Mouse (Mus musculus) midbrain, embryonic 13.5 days (tissue): ENCODE measurements around the gene Napsa. TPM values are rescaled to one million over a fixed set of nuclear protein-coding genes. Genes with fewer than 3 reads are reported as not detected.

ENCODE experiments used
- ATAC-seq: fragments of 200-750 bp; cut with Nextera tagmentation; 2 replicates; pipeline ENCODE4 v1.8.0; 2017; ENCODE audit warnings: mild to moderate bottlenecking, moderate TSS enrichment, moderate library complexity
- H3K27ac ChIP-seq: fragments of 300-500 bp; sonication (generic); 2 replicates; pipeline ENCODE4 v1.5.1; 2015; ENCODE audit warnings: inconsistent platforms, mild to moderate bottlenecking, moderate library complexity
- H3K27me3 ChIP-seq: fragments of 300-500 bp; sonication (generic); 2 replicates; pipeline ENCODE4 v1.6.1; 2015; ENCODE audit warnings: mild to moderate bottlenecking, inconsistent platforms
- H3K36me3 ChIP-seq: fragments of 300-500 bp; sonication (generic); 2 replicates; pipeline ENCODE4 v1.6.1; 2015; ENCODE audit warnings: mild to moderate bottlenecking, inconsistent platforms
- H3K4me1 ChIP-seq: fragments of 300-500 bp; sonication (generic); replicated peaks from 2 replicates; pipeline ENCODE4 v1.6.1; 2015; ENCODE audit warnings: inconsistent platforms
- H3K4me2 ChIP-seq: fragments of 300-500 bp; sonication (generic); replicated peaks from 2 replicates; pipeline ENCODE4 v1.6.1; 2015; ENCODE audit warnings: moderate library complexity, mild to moderate bottlenecking, inconsistent platforms
- H3K4me3 ChIP-seq: fragments of 300-500 bp; sonication (generic); replicated peaks from 2 replicates; pipeline ENCODE4 v1.5.1; 2015; ENCODE audit warnings: mild to moderate bottlenecking, inconsistent platforms
- H3K9ac ChIP-seq: fragments of 300-500 bp; sonication (generic); replicated peaks from 2 replicates; pipeline ENCODE4 v1.6.1; 2015; ENCODE audit warnings: mild to moderate bottlenecking, inconsistent platforms
- H3K9me3 ChIP-seq: fragments of 300-500 bp; sonication (generic); 2 replicates; pipeline ENCODE4 v1.6.1; 2016; ENCODE audit warnings: mild to moderate bottlenecking, inconsistent platforms
- WGBS: fragments of 180-500 bp; shearing (Covaris S2); methylation state at CpG from one replicate; pipeline ENCODE4 v1.1.7; 2015; 5-methylcytosine and 5-hydroxymethylcytosine counted together
- polyA plus RNA-seq: library from polyadenylated mRNA; unstranded; fragments of >200 nt; fragmentation: Nextera tagmentation; extraction: Ambion mirVana; gene quantifications from 2 replicates; pipeline ENCODE4 v1.2.1, GENCODE M21; 2015

The Napsa gene
- polyA plus RNA-seq, 1 experiment from 2014 or later, result 1.3 TPM

DNA sequence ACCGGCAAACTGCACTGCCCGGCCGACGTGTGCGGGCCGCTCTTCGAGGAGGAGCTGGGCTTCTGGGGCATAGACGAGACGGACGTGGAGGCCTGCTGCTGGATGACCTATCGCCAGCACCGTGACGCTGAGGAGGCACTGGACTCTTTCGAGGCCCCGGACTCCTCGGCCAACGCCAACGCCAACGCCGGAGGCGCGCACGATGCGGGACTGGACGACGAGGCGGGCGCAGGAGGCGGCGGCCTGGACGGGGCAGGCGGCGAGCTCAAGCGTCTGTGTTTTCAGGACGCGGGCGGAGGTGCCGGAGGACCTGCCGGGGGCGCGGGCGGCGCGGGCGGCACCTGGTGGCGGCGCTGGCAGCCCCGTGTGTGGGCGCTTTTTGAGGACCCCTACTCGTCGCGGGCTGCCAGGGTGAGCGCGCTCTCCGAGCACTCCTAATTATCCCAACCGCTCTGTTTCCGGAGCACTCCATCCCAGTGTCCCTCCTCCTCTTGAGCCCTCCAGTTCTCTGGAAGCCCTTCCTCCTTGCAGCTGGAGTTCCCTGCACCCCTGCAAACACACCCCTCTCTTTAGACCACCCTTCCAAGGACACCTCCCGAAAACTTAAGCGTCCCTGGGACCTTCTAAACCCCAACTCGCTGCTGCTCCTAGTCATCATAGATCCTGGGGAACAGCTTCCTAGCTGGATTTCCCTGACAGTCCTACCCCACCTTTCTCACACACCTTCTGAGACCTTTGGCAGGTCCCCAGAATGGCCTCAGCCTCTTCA is 19.4 kb downstream of the Napsa start:
- Histone ChIP-seq H3K4me1 (peaks cover 81% of the 10 kb centered on the region), H3K27me3 (peaks cover 39% of the 10 kb centered on the region)

DNA sequence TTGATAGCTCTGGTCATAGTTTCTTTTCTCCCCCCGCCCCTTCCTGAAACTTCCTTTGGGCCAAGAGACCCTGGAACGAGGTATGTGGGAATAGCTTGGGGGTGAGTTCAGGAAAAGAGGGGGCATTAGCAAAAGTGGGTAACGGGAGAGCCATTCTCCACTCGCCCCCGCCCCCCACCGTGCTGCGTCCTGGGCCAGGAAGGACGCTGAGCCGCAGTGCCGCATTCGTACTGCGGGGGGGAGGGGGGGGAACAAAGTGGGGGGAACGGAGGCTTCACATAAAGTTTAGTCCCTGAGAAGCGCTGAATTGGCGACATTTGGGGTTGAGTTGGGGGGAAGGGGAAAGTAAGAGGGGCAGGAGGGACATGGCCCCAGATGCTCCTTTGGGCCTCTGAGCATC is 20.9 kb downstream of the Napsa start:
- no peaks in the 10 kb centered on the region for H3K9me3 ChIP-seq
- H3K36me3 ChIP-seq, result peaks cover 8% of the 10 kb centered on the region
- no peak overlapping the region for H3K27ac ChIP-seq
- peak overlapping the region; percentile 95 for H3K4me2 ChIP-seq
- peak overlapping the region; percentile 57 for H3K9ac ChIP-seq
- no peak for ATAC-seq
- H3K4me3 ChIP-seq, result peak overlapping the region; percentile 65
- under 1% methylated on average over 15 of the region's 15 CpGs for WGBS
- peaks cover 70% of the 10 kb centered on the region for H3K4me1 ChIP-seq
- H3K27me3 ChIP-seq, result peaks cover 29% of the 10 kb centered on the region

More for the DNA sequence above, 19.4 kb downstream of the Napsa start:
- Histone ChIP-seq H3K9me3 (no peaks in the 10 kb centered on the region), H3K4me3 (peak overlapping the region; percentile 65), H3K36me3 (peaks cover 8% of the 10 kb centered on the region), H3K9ac (peak overlapping the region; percentile 78), H3K27ac (no peak overlapping the region), H3K4me2 (peak overlapping the region; percentile 95)
- under 1% methylated on average over 60 of the region's 60 CpGs for WGBS
- no peak for ATAC-seq

DNA sequence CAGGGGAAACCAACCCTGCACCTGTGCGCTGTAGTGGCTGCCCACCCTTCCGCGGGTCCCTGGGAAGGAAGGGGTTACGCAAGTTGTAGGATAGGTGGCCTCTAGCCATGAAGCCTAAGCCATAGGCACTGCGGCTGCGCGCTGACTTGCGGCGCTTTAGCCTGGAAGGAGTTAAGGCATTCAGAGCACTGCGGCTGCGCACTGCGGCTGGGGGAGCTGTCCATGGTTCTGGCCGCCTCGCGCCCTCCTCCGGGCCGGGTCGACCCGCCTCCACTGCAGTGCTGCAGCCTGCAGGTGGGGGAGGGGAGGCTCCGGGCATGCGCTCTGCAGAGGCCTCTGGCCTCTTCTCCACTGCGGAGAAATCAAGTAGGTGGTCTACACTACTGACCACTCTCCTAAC is 21.6 kb downstream of the Napsa start:
- H3K4me1 ChIP-seq, result peaks cover 62% of the 10 kb centered on the region
- peak overlapping the region; percentile 65 for H3K4me3 ChIP-seq
- H3K27me3 ChIP-seq, result peaks cover 23% of the 10 kb centered on the region
- no peaks in the 10 kb centered on the region for H3K9me3 ChIP-seq
- H3K4me2 ChIP-seq, result peak overlapping the region; percentile 95
- H3K36me3 ChIP-seq, result peaks cover 8% of the 10 kb centered on the region
- WGBS, result 0% methylated on average over 18 of the region's 22 CpGs
- H3K9ac ChIP-seq, result peak overlapping the region; percentile 57
- H3K27ac ChIP-seq, result peak overlapping the region; percentile 68
- peak; percentile 69 for ATAC-seq

DNA sequence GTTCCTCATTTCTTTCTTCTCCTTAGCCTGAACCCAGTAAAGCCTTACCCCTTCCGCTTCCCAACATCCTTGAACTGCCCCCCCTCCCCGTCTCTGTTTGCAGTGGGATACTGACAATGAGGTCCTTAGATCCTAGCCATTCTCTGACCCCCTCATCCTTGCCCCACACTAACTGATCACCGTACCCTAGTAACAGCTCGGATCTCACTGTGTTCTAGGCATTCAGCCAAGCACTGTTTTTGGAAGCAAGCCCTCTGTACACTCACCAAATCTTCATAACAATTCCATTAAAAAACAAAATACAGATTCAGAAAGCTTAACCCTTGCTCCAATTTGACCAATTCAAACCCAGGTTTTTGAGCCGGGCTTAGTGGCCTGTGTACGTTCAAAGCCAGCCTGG is 22.1 kb downstream of the Napsa start:
- 53% methylated on average over 6 of the region's 6 CpGs for WGBS

DNA sequence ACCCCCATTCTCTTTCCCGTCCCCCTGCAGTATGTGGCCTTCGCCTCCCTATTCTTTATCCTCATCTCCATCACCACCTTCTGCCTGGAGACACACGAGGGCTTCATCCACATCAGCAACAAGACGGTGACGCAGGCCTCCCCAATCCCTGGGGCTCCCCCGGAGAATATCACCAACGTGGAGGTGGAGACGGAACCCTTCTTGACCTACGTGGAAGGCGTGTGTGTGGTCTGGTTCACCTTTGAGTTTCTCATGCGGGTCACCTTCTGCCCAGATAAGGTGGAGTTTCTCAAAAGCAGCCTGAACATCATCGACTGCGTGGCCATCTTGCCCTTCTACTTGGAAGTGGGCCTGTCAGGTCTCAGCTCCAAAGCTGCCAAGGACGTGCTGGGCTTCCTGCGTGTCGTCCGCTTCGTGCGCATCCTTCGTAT is 23.0 kb downstream of the Napsa start:
- Histone ChIP-seq H3K36me3 (peaks cover 8% of the 10 kb centered on the region), H3K9ac (no peak overlapping the region), H3K27me3 (peaks cover 23% of the 10 kb centered on the region), H3K4me3 (no peak overlapping the region), H3K27ac (no peak overlapping the region), H3K4me1 (peaks cover 49% of the 10 kb centered on the region), H3K4me2 (no peak overlapping the region), H3K9me3 (no peaks in the 10 kb centered on the region)
- 95% methylated on average over 20 of the region's 20 CpGs for WGBS
- ATAC-seq, result no peak

More for the DNA sequence above, 22.1 kb downstream of the Napsa start:
- peaks cover 57% of the 10 kb centered on the region for H3K4me1 ChIP-seq
- H3K4me3 ChIP-seq, result peak overlapping the region; percentile 65
- peak; percentile 5; the same call in 1 of the 2 replicates for ATAC-seq
- no peaks in the 10 kb centered on the region for H3K9me3 ChIP-seq
- peak overlapping the region; percentile 57 for H3K9ac ChIP-seq
- peak overlapping the region; percentile 68 for H3K27ac ChIP-seq
- H3K27me3 ChIP-seq, result peaks cover 23% of the 10 kb centered on the region
- H3K4me2 ChIP-seq, result peak overlapping the region; percentile 95
- peaks cover 8% of the 10 kb centered on the region for H3K36me3 ChIP-seq

DNA sequence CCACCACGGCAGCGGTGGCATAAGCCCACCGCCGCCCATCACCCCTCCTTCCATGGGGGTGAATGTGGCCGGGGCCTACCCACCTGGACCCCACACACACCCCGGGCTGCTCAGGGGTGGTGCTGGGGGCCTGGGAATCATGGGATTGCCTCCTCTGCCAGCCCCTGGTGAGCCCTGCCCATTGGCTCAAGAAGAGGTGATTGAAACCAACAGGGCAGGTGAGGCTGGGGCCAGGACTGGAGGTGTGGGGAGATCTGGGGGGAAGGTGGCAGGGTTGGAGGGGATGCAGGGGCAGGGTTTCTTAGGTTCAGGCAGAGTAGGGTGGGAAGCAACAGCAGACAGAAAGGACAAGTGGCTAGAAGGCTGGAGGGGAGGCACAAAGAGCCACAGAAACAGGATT is 23.9 kb downstream of the Napsa start:
- no peak overlapping the region for H3K9ac ChIP-seq
- WGBS, result 91% methylated on average over 6 of the region's 6 CpGs
- peaks cover 44% of the 10 kb centered on the region for H3K4me1 ChIP-seq
- no peak for ATAC-seq
- peaks cover 8% of the 10 kb centered on the region for H3K36me3 ChIP-seq
- H3K27me3 ChIP-seq, result peaks cover 28% of the 10 kb centered on the region
- no peak overlapping the region for H3K27ac ChIP-seq
- H3K4me2 ChIP-seq, result no peak overlapping the region
- H3K4me3 ChIP-seq, result no peak overlapping the region
- H3K9me3 ChIP-seq, result no peaks in the 10 kb centered on the region

DNA sequence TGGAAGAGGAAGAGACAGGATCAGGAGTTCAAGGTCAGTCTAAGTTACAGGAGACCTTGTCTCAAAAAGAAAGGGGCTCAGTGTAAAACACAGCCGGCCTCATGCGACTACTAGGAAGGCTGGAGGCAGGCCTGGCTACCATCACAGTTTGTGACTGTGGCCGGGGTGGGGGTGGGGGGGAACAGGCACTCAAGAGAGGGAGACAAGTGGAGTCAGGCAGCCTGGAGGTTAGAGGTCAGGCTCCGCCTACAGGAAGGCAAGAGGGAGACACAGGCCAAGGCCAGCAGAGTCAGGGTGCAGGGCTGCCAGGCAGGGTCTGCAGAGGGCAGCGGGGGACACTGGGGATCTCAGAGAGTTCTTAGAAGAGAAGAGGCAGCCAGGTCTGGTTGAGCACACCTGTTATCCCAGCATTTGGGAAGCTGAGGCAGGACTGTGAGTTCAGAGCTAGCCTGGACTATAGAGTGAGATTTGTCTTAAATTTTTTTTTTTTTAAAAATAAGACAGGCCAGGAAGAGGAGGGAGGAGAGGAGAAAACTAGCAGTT is 24.9 kb downstream of the Napsa start:
- Histone ChIP-seq H3K4me3 (no peak overlapping the region), H3K36me3 (peaks cover 8% of the 10 kb centered on the region), H3K27ac (no peak overlapping the region), H3K9ac (0 out of 2 replicates have a peak overlapping the region, but pooled peaks have one; percentile 19), H3K9me3 (no peaks in the 10 kb centered on the region), H3K4me2 (no peak overlapping the region), H3K27me3 (peaks cover 23% of the 10 kb centered on the region), H3K4me1 (peaks cover 44% of the 10 kb centered on the region)
- 62% methylated on average over 5 of the region's 5 CpGs for WGBS
- ATAC-seq, result no peak

DNA sequence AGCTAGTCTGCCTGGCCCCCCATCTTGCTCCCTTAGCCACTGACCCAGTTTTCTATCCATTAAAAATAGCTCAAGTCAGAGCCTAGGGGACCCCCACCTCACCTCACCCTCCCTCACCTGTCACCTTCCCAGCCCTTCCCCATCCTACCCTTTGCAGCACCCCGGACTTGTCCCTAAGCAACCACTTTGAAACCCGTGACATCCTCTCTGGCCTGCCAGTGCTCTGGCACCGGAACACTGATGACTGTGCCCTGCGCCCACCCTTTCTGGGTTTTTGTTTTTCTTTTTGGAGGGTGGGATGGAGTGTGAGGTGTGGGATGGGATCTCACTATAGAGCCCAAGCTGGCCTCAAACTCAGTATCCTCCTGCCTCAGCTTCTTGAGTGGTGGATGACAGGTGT is 25.5 kb downstream of the Napsa start:
- WGBS, result 86% methylated on average over 4 of the region's 4 CpGs
- Histone ChIP-seq H3K4me3 (no peak overlapping the region), H3K36me3 (peaks cover 8% of the 10 kb centered on the region), H3K4me1 (peaks cover 44% of the 10 kb centered on the region), H3K27ac (no peak overlapping the region), H3K4me2 (no peak overlapping the region), H3K9me3 (no peaks in the 10 kb centered on the region), H3K27me3 (peaks cover 20% of the 10 kb centered on the region), H3K9ac (no peak overlapping the region)
- ATAC-seq, result no peak

DNA sequence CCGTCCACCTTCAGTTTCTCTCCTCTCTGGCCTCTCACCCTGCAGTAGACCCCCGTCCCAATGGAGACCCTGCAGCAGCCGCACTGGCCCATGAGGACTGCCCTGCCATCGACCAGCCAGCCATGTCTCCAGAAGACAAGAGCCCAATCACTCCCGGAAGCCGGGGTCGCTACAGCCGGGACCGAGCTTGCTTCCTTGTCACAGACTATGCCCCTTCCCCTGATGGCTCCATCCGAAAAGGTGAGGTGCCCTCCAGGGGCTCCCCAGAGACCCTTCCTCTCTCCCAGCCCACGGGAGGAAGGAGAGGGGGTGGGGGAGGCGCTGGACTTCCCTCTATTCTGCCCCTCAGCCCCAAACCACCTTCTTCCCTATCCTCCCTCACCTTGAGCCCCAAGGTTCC is 26.2 kb downstream of the Napsa start:
- Histone ChIP-seq H3K27ac (no peak overlapping the region), H3K36me3 (peaks cover 8% of the 10 kb centered on the region), H3K4me1 (peaks cover 43% of the 10 kb centered on the region), H3K9ac (no peak overlapping the region), H3K4me2 (no peak overlapping the region), H3K27me3 (peaks cover 20% of the 10 kb centered on the region), H3K4me3 (no peak overlapping the region), H3K9me3 (no peaks in the 10 kb centered on the region)
- 86% methylated on average over 12 of the region's 12 CpGs for WGBS
- no peak for ATAC-seq

DNA sequence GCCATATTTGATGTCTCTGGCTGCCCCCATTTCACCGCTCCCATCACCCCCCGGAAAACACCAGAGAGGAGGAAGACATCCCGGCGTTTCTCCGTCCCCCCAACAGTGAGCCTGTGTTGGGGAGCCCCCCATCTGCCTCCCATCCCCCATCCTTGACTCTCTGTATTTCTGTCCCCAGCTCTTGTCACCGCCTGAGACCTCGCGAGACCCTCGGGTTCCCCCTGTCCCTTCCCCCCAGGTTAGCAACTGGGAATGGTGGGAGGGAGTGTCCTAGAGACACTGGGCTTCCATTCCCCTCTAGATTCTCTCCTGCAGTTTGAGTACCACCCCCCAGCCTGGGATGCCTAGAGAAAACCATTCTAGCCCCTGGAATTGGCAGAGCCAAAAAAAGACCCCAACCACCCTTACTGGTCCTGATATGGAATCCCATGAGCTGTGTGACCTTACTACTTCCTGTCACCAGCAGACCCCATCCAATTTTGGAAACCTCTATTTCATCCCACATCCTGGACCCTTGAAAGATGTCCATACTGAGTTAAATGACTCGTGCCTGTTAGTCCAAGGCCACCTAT is 28.6 kb downstream of the Napsa start:
- H3K27me3 ChIP-seq, result peaks cover 42% of the 10 kb centered on the region
- no peak overlapping the region for H3K4me2 ChIP-seq
- no peak overlapping the region for H3K4me3 ChIP-seq
- peaks cover 38% of the 10 kb centered on the region for H3K4me1 ChIP-seq
- peaks cover 3% of the 10 kb centered on the region for H3K36me3 ChIP-seq
- WGBS, result 86% methylated on average over 10 of the region's 10 CpGs
- no peaks in the 10 kb centered on the region for H3K9me3 ChIP-seq
- no peak overlapping the region for H3K27ac ChIP-seq
- ATAC-seq, result no peak
- no peak overlapping the region for H3K9ac ChIP-seq

DNA sequence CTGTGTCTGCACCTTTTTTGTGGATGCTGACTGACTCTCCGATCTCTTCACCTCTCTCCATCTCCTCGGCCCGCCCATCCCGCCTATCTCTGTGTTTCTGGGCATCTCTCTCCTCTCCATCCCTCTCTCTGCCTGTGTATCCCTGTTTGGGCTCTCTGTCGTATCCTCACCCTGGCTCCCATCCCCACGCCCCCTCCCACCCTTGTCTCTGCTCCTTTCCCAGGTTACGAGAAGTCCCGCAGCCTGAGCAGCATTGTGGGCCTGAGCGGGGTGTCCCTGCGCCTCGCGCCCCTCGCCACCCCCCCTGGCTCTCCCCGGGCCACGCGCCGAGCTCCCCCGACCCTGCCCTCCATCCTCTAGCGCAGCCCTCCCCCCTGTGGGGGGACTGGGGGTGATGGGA is 29.5 kb downstream of the Napsa start:
- peaks cover 51% of the 10 kb centered on the region for H3K27me3 ChIP-seq

DNA sequence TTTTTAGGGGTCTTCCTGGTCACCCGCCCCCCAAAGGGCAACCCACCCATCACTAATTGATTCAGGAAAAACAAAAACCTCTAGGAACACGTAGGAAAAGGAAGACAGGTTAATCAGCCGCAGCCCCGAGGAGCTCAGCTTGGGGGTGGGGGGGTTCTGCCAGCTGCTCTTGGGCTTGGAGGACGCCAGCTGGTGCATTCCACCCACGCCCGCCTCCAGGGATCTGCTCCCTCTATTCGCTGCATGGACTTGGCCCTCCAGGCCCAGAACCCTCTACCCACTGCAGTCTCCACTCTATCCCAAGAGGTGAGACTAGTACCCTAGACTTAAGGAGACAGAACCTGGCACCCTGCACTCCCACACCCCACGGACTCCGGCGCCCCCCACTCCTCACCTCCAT is 30.3 kb downstream of the Napsa start:
- H3K9ac ChIP-seq, result no peak overlapping the region
- H3K4me3 ChIP-seq, result no peak overlapping the region
- peaks cover 40% of the 10 kb centered on the region for H3K4me1 ChIP-seq
- H3K36me3 ChIP-seq, result no peaks in the 10 kb centered on the region
- H3K27ac ChIP-seq, result no peak overlapping the region
- ATAC-seq, result peak; percentile 25; the same call in 1 of the 2 replicates
- 6% methylated on average over 11 of the region's 11 CpGs for WGBS
- H3K4me2 ChIP-seq, result peak overlapping the region; percentile 2; the same call in 1 of the 2 replicates
- H3K9me3 ChIP-seq, result no peaks in the 10 kb centered on the region
- H3K27me3 ChIP-seq, result peaks cover 59% of the 10 kb centered on the region

More for the DNA sequence above, 29.5 kb downstream of the Napsa start:
- WGBS, result 10% methylated on average over 19 of the region's 19 CpGs
- Histone ChIP-seq H3K4me1 (peaks cover 40% of the 10 kb centered on the region), H3K9ac (no peak overlapping the region; the same call in 1 of the 2 replicates), H3K4me2 (peak overlapping the region; percentile 33), H3K36me3 (no peaks in the 10 kb centered on the region), H3K27ac (no peak overlapping the region), H3K9me3 (no peaks in the 10 kb centered on the region), H3K4me3 (no peak overlapping the region)
- ATAC-seq, result no peak
